ENCODE assay signal across 27 mouse cellular contexts in genomic region chr15:10898715-10899486, GRCm38 (mm10). TPM values are rescaled to one million over a fixed set of nuclear protein-coding genes. Genes with fewer than 3 reads are reported as not detected.
DNase-seq lines count a peak whose midpoint lies in the region; ATAC-seq and TF ChIP-seq lines count a peak whose summit lies in the region.
"Had no signal": no experiment of that assay in that cellular context is flagged by ENCODE, and none has a peak within 500 bp of the region (broad histone marks: within the 10 kb centered on the region; RNA-seq: fewer than 3 reads in every experiment).

No protein-coding gene starts in this region.

- TF ChIP-seq CTCF in kidney, postnatal 0 days (IDR thresholded peaks at IDR 0.05; ENCODE audit: low read depth) = no peak

- H3K9ac ChIP-seq in kidney, embryonic 14.5 days (ENCODE audit: low read depth, low read length) = no peak overlapping the region
- H3K9ac ChIP-seq in kidney, postnatal 0 days (ENCODE audit: low read depth, low read length) = no peak overlapping the region
- H3K9ac ChIP-seq: embryonic facial prominence, embryonic 13.5 days; forebrain, embryonic 12.5 days; hindbrain, embryonic 13.5 days had no signal

- peaks cover 7% of the 10 kb centered on the region; the same call in 1 of the 2 replicates for H3K4me1 ChIP-seq in kidney, embryonic 14.5 days (ENCODE audit: control insufficient read depth, insufficient read depth, low read length)
- H3K4me1 ChIP-seq in kidney, postnatal 0 days (replicated peaks; ENCODE audit: insufficient read depth, low read length) = peaks cover 4% of the 10 kb centered on the region; the same call in 1 of the 2 replicates
- peaks cover 28% of the 10 kb centered on the region for H3K4me1 ChIP-seq in limb, embryonic 10.5 days
- H3K4me1 ChIP-seq: forebrain, embryonic 12.5 days; hindbrain, embryonic 13.5 days had no signal

- 30% methylated on average over 4 of the region's 4 CpGs for WGBS in kidney, embryonic 14.5 days
- 25% methylated on average over 4 of the region's 4 CpGs for WGBS in kidney, postnatal 0 days
- WGBS in limb, embryonic 10.5 days = 62% methylated on average over 4 of the region's 4 CpGs

- no peaks in the 10 kb centered on the region for H3K9me3 ChIP-seq in kidney, embryonic 14.5 days (ENCODE audit: control insufficient read depth, low read length)
- no peaks in the 10 kb centered on the region for H3K9me3 ChIP-seq in kidney, postnatal 0 days (replicated peaks; ENCODE audit: low read length)
- no peaks in the 10 kb centered on the region for H3K9me3 ChIP-seq in limb, embryonic 10.5 days (replicated peaks)
- H3K9me3 ChIP-seq: embryonic facial prominence, embryonic 10.5 days; embryonic facial prominence, embryonic 13.5 days; forebrain, embryonic 12.5 days; G1E; hindbrain, embryonic 10.5 days; hindbrain, embryonic 13.5 days had no signal

- H3K4me2 ChIP-seq in kidney, embryonic 14.5 days (replicated peaks; ENCODE audit: low read depth, low read length) = no peak overlapping the region
- H3K4me2 ChIP-seq in kidney, postnatal 0 days (ENCODE audit: low read length) = no peak overlapping the region
- H3K4me2 ChIP-seq: embryonic facial prominence, embryonic 13.5 days; forebrain, embryonic 12.5 days; heart, embryonic 11.5 days; hindbrain, embryonic 13.5 days had no signal

- H3K27me3 ChIP-seq in kidney, embryonic 14.5 days (ENCODE audit: control insufficient read depth, insufficient read depth, low read length) = no peaks in the 10 kb centered on the region
- no peaks in the 10 kb centered on the region for H3K27me3 ChIP-seq in kidney, postnatal 0 days (ENCODE audit: insufficient read depth, low read length)
- H3K27me3 ChIP-seq in limb, embryonic 10.5 days (ENCODE audit: low read depth, poor library complexity, severe bottlenecking) = no peaks in the 10 kb centered on the region
- H3K27me3 ChIP-seq: CH12.LX; embryonic facial prominence, embryonic 13.5 days; forebrain, embryonic 12.5 days; hindbrain, embryonic 13.5 days had no signal

- DNase-seq in kidney, postnatal 14 days = no peak
- DNase-seq in kidney, postnatal 0 days (ENCODE audit: low spot score) = peak; percentile 46
- no peak for DNase-seq in kidney, adult 11 months
- DNase-seq in limb, embryonic 10.5 days (ENCODE audit: low spot score) = no peak
- no peak for DNase-seq in right cerebral cortex, postnatal 4 days
- no peak for DNase-seq in B cell, adult 2 months
- DNase-seq: adrenal gland, adult 8-10 months; adrenal gland, postnatal 25 days; cerebellum, adult 11-12 months; cerebellum, adult 8-10 months; cerebellum, postnatal 10 days; cerebellum, postnatal 36 days; gastrocnemius, postnatal 10 days; gastrocnemius, postnatal 36 days had no signal

- H3K4me3 ChIP-seq in kidney, embryonic 14.5 days (ENCODE audit: low read length) = no peak overlapping the region
- H3K4me3 ChIP-seq in kidney, postnatal 0 days (replicated peaks; ENCODE audit: low read depth, low read length) = no peak overlapping the region
- H3K4me3 ChIP-seq in limb, embryonic 10.5 days = no peak overlapping the region
- H3K4me3 ChIP-seq: embryonic facial prominence, embryonic 10.5 days; embryonic facial prominence, embryonic 13.5 days; erythroblast, embryonic 14.5 days; forebrain, embryonic 12.5 days; hindbrain, embryonic 10.5 days; hindbrain, embryonic 13.5 days had no signal

- ATAC-seq in kidney, embryonic 14.5 days (ENCODE audit: low FRiP score, low TSS enrichment) = peak; percentile 68
- no peak for ATAC-seq in kidney, postnatal 0 days (replicated peaks; ENCODE audit: low FRiP score, low read depth)
- ATAC-seq: forebrain, embryonic 16.5 days; hindbrain, embryonic 16.5 days; inflammation-experienced regulatory T-cells, adult 6 months had no signal

- no peaks in the 10 kb centered on the region for H3K36me3 ChIP-seq in kidney, embryonic 14.5 days (ENCODE audit: control insufficient read depth, insufficient read depth, low read length)
- no peaks in the 10 kb centered on the region for H3K36me3 ChIP-seq in kidney, postnatal 0 days (ENCODE audit: insufficient read depth, low read length)
- no peaks in the 10 kb centered on the region for H3K36me3 ChIP-seq in limb, embryonic 10.5 days
- H3K36me3 ChIP-seq: embryonic facial prominence, embryonic 10.5 days; embryonic facial prominence, embryonic 13.5 days; forebrain, embryonic 12.5 days; G1E; hindbrain, embryonic 10.5 days; hindbrain, embryonic 13.5 days had no signal

- no peak overlapping the region for H3K27ac ChIP-seq in kidney, embryonic 14.5 days (ENCODE audit: low read depth, low read length)
- no peak overlapping the region for H3K27ac ChIP-seq in kidney, postnatal 0 days
- peak overlapping the region; percentile 36; the same call in 1 of the 2 replicates for H3K27ac ChIP-seq in limb, embryonic 10.5 days
- H3K27ac ChIP-seq: embryonic facial prominence, embryonic 13.5 days; forebrain, embryonic 12.5 days; hindbrain, embryonic 10.5 days; hindbrain, embryonic 13.5 days had no signal

RNA-seq across cellular contexts. Expression of gene C1qtnf3, which starts 53.2 kb away (rescaled TPM):
- polyA plus RNA-seq in kidney, embryonic 14.5 days (2014; fragmentation: Nextera tagmentation; extraction: Ambion mirVana) = 6.0 and 8.1 TPM in 2 replicates
- 20.1 and 24.0 TPM in 2 replicates for polyA plus RNA-seq in kidney, postnatal 0 days (2015; fragmentation: Nextera tagmentation; extraction: Ambion mirVana)
- 1.7 and 3.3 TPM in 2 replicates for polyA plus RNA-seq in limb, embryonic 10.5 days (2016; fragmentation: Nextera tagmentation; extraction: Ambion mirVana)
- polyA plus RNA-seq: erythroblast, embryonic 14.5 days; G1E had no signal
